Mouse (Mus musculus) liver, adult (tissue): Measurements from ENCODE around the gene Kcnmb2.

ENCODE experiments used
- GATA4 ChIP-seq: IDR thresholded peaks from 2 replicates; pipeline ENCODE4 v1.6.1; 2014; ENCODE audit warnings: mild to moderate bottlenecking, low read length; ENCODE audit not compliant: insufficient replicate concordance

Kcnmb2 gene

DNA sequence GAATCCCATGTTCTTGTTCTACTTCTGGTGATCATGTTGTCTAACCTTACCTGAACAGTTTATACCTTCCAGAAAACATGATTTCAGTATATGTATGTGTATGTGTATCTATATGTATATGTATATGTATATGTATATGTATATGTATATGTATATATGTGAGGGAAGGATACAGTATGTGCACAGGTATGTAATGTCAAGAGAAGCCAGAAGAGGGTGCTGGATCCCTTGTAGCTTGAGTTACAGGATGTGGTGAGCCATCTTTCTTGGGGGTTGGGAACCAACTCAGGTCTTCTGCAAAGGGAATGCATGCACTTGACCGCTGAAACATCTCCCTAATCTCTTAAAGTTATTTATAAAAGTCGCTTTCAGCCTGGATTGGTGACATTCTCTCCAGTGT, 286.6 kb downstream of the Kcnmb2 start:
- no peak for TF ChIP-seq GATA4

DNA sequence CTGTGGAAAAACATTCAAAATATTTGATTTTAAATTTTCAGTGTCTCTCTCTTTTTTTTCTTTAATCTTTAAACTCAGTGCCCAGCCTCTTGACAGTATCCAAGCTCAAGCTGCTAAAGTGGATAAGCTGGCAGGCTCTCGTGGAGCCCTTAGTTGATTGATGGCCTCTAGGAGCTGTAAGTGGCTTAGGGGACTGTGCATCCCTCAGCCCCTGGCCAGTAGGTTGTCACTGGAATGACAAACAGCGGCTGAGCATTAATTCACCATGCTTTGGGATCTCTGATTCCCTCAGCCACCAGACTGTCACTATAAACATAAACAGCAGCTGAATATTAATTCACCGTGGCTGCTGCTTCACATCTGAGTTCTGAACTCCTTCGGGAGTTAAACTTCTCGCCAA, 287.6 kb downstream of the Kcnmb2 start:
- TF ChIP-seq GATA4: no peak

DNA sequence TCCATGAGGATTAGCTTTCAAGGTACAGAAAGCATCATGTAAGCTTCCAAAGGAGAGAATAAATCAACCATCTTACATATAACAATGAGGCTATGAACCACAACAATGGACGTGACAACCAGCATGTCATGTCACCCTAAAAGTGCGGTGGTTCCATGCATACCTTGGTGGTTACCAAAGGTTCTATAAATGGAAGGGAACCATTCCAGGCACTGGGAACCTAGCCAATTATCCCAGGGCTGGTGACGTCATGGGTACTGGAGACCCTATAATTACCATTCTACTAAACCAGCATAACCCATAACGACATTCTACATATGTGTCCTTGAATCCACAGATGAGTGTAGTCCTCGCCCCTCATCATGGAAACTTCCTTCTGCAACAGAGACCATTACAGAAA, 291.7 kb downstream of the Kcnmb2 start:
- TF ChIP-seq GATA4: no peak

DNA sequence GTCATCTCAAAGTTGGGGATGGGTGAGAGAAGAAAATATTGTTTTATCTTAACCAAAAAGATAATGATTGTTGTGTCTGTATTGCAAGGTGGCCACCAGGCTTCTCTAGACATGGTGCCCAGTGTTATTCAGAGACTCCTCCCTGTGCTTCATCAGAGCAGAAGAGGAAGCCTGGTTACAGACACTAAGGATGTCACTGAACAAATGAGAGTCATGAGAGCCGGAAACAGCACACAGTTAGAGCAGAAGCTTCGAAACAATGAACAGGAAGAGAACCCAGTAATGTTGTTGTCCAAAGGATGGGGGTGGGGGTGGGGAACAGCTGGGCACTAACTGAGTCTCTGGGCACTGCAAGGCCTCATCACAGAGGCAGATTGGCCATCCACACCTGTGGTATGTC, 324.4 kb downstream of the Kcnmb2 start:
- TF ChIP-seq GATA4: no peak

DNA sequence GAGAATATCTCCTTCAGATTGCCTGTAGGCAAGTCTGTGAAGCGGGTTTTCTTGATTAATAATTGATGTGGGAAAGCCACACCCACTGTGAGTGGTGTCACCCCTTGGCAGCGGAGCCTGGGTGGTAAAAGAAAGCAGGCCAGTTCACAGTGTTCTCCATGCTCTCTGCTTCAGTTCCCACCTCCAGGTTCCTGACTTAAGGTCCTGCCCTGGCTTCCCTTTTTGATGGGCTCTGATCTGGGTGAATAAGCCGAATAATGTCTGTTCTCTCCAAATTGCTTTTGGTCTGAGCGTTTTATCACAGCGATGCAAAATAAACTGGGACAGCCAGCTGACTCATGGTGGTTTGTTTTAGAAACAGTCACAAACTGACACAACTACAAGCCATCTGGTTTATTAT, 334.5 kb downstream of the Kcnmb2 start:
- TF ChIP-seq GATA4: no peak
